Mouse (Mus musculus) liver, adult 2 months (tissue): ENCODE results near the gene Katnal1. TPM values are rescaled to one million over a fixed set of nuclear protein-coding genes. Genes with fewer than 3 reads are reported as not detected.

Experiments
- DNase-seq: peaks from one replicate; pipeline ENCODE4 v3.0.0-alpha.2; 2011; ENCODE audit warnings: low read depth, low spot score; ENCODE audit errors: extremely low read depth
- H3K27ac ChIP-seq: fragments of 200-500 bp; replicated peaks from 2 replicates; pipeline ENCODE4 v1.5.1; 2012; ENCODE audit warnings: low read depth, mild to moderate bottlenecking, control low read depth, inconsistent platforms, low read length; ENCODE audit not compliant: insufficient read depth
- H3K27me3 ChIP-seq: fragments of 200-500 bp; 2 replicates; pipeline ENCODE4 v1.6.1; 2012; ENCODE audit warnings: mild to moderate bottlenecking, moderate library complexity, low read length, inconsistent platforms; ENCODE audit not compliant: control insufficient read depth, insufficient read depth
- H3K36me3 ChIP-seq: fragments of 200-500 bp; 2 replicates; pipeline ENCODE4 v1.6.1; 2012; ENCODE audit warnings: low read length, inconsistent platforms; ENCODE audit not compliant: control insufficient read depth, insufficient read depth
- H3K4me1 ChIP-seq: fragments of 200-500 bp; 2 replicates; pipeline ENCODE4 v1.6.1; 2011; ENCODE audit warnings: low read length; ENCODE audit not compliant: control insufficient read depth, insufficient read depth
- H3K4me3 ChIP-seq: fragments of 200-500 bp; 2 replicates; pipeline ENCODE4 v1.5.1; 2011; ENCODE audit warnings: low read depth, mild to moderate bottlenecking, control low read depth, low read length, moderate library complexity; ENCODE audit not compliant: insufficient read depth
- H3K79me2 ChIP-seq: fragments of 200-500 bp; 2 replicates; pipeline ENCODE4 v1.6.1; 2012; ENCODE audit warnings: inconsistent platforms, mild to moderate bottlenecking, low read length, moderate library complexity; ENCODE audit not compliant: control insufficient read depth, insufficient read depth
- H3K9ac ChIP-seq: fragments of 200-500 bp; 2 replicates; pipeline ENCODE4 v1.6.1; 2012; ENCODE audit warnings: low read depth, mild to moderate bottlenecking, control low read depth, inconsistent platforms, low read length
- CTCF ChIP-seq: fragments of 200-500 bp; IDR thresholded peaks from 2 replicates; pipeline ENCODE4 v1.5.1; 2011; ENCODE audit warnings: low read depth, low read length, control low read depth
- POLR2A ChIP-seq: fragments of 200-500 bp; IDR thresholded peaks from 2 replicates; pipeline ENCODE4 v1.6.1; 2011; ENCODE audit warnings: low read length, control low read depth; ENCODE audit not compliant: insufficient read depth; ENCODE audit errors: extremely low read depth
- WGBS: fragments of 180-500 bp; shearing (Covaris S2); methylation state at CpG from one replicate; pipeline ENCODE4 v1.1.7; 2018; 5-methylcytosine and 5-hydroxymethylcytosine counted together
- polyA plus RNA-seq: library from polyadenylated mRNA; depleted of rRNA; stranded (reverse); fragments of >200 nt; gene quantifications from 2 replicates; pipeline ENCODE4 v1.2.3, GENCODE M21; 2012
- total RNA-seq: library from RNA; depleted of rRNA; stranded (reverse); fragments of >200 nt; gene quantifications from 2 replicates; pipeline ENCODE4 v1.2.3, GENCODE M21; 2014

The Katnal1 gene
- total and polyA plus RNA-seq, 2 experiments, result 1.5 to 3.9 TPM

GRCm38 (mm10) chr5:148923408-148923807 is 5.7 kb downstream of the Katnal1 start:
- peaks cover 11% of the 10 kb centered on the region for H3K4me1 ChIP-seq
- H3K27me3 ChIP-seq, result no peaks in the 10 kb centered on the region
- no peak overlapping the region for H3K9ac ChIP-seq
- no peak overlapping the region for H3K4me3 ChIP-seq
- no peak for DNase-seq
- H3K79me2 ChIP-seq, result no peaks in the 10 kb centered on the region
- H3K27ac ChIP-seq, result no peak overlapping the region
- TF ChIP-seq POLR2A (no peak), CTCF (no peak)
- H3K36me3 ChIP-seq, result 0 out of 2 replicates have a peak, but pooled peaks cover 3% of the 10 kb centered on the region
- 64% methylated on average over 10 of the region's 10 CpGs for WGBS

- H3K4me1 ChIP-seq, result peaks cover 11% of the 10 kb centered on the region
- no peaks in the 10 kb centered on the region for H3K27me3 ChIP-seq
- peaks cover 5% of the 10 kb centered on the region; the same call in 1 of the 2 replicates for H3K36me3 ChIP-seq
- TF ChIP-seq POLR2A (no peak), CTCF (no peak)
- no peak overlapping the region for H3K4me3 ChIP-seq
- H3K27ac ChIP-seq, result no peak overlapping the region
- 87% methylated on average over 5 of the region's 5 CpGs for WGBS
- no peak for DNase-seq
- no peaks in the 10 kb centered on the region for H3K79me2 ChIP-seq
- no peak overlapping the region for H3K9ac ChIP-seq
These were observed 6.3 kb downstream of the Katnal1 start for GRCm38 (mm10) chr5:148922773-148923172.

- 77% methylated on average over 5 of the region's 5 CpGs for WGBS
- peaks cover 10% of the 10 kb centered on the region for H3K36me3 ChIP-seq
- H3K4me1 ChIP-seq, result no peaks in the 10 kb centered on the region
- H3K4me3 ChIP-seq, result no peak overlapping the region
- no peak for TF ChIP-seq CTCF
- no peak for TF ChIP-seq POLR2A
- H3K79me2 ChIP-seq, result no peaks in the 10 kb centered on the region
- H3K27me3 ChIP-seq, result no peaks in the 10 kb centered on the region
- H3K27ac ChIP-seq, result no peak overlapping the region
- H3K9ac ChIP-seq, result no peak overlapping the region
- no peak for DNase-seq
These were observed 11.1 kb downstream of the Katnal1 start for GRCm38 (mm10) chr5:148918049-148918448.

DNA sequence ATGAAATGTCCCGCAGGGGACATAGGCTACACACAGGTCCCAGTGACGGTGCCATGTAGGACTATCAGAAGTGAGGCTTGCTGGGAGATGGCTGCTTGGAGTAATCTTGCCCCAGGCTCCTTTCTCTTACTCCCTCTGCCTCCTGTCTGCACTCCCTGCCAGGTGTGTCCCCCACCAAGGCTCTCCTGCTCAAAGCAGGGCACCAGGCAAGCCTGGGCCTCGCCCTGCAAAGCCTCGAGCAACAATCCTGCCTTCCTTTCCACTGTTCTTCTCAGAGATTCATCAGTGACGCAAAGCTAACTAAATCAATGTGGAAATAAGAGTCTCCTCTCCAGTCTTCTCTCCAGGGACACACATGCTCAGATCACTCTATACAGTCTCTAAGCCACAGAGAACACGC is 12.3 kb downstream of the Katnal1 start:
- 95% methylated on average over 6 of the region's 6 CpGs for WGBS
- TF ChIP-seq POLR2A (no peak), CTCF (no peak)
- no peak overlapping the region for H3K4me3 ChIP-seq
- no peaks in the 10 kb centered on the region for H3K79me2 ChIP-seq
- no peak for DNase-seq
- H3K36me3 ChIP-seq, result peaks cover 10% of the 10 kb centered on the region
- no peaks in the 10 kb centered on the region for H3K27me3 ChIP-seq
- no peak overlapping the region for H3K9ac ChIP-seq
- H3K27ac ChIP-seq, result no peak overlapping the region
- no peaks in the 10 kb centered on the region for H3K4me1 ChIP-seq

DNA sequence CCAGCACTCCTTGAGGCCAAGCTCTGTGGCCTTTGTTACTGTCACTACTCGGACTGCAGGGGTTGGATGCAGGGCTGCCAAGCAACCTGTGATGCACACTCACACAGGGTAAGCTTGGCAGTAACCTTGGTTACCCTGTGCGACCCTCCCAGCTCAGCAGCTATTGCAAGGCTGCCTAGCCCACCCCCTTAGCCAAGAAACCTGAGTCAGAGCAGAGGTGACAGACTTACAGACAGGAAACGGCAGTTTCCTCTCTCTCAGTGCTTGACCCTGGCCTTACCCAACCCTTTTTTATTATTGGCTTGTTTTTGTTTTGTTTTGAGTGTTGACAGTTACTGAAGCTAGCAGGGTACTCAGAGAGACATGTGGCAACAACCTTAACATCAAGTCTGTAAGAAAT is 16.9 kb downstream of the Katnal1 start:
- H3K4me3 ChIP-seq, result no peak overlapping the region
- WGBS, result 63% methylated on average over 3 of the region's 3 CpGs
- TF ChIP-seq CTCF, result no peak
- TF ChIP-seq POLR2A, result no peak
- DNase-seq, result no peak
- H3K27me3 ChIP-seq, result no peaks in the 10 kb centered on the region
- H3K79me2 ChIP-seq, result no peaks in the 10 kb centered on the region
- H3K36me3 ChIP-seq, result peaks cover 2% of the 10 kb centered on the region; the same call in 1 of the 2 replicates
- no peak overlapping the region for H3K9ac ChIP-seq
- H3K4me1 ChIP-seq, result peaks cover 5% of the 10 kb centered on the region; the same call in 1 of the 2 replicates
- no peak overlapping the region for H3K27ac ChIP-seq

DNA sequence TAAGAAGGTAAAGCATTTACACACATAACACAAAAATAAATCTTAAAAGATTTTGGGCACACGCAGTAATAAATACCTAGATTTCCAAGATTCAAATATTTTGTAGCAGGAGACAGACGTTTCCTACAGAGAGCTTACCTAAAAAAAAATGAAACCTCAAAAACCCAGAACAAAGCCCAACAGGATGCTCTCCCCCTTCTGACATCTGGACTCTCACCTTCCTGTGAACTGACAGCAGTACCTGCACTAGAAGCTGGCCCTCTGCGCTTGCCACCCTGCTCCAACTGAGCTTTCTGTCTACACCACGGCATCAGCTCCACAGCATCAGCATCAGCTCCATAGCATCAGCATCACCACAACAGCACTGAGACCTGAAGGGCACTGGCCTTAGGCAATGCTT is 19.1 kb downstream of the Katnal1 start:
- DNase-seq, result no peak
- Histone ChIP-seq H3K27ac (no peak overlapping the region), H3K79me2 (no peaks in the 10 kb centered on the region), H3K4me1 (peaks cover 5% of the 10 kb centered on the region; the same call in 1 of the 2 replicates), H3K27me3 (no peaks in the 10 kb centered on the region), H3K36me3 (no peaks in the 10 kb centered on the region), H3K9ac (no peak overlapping the region), H3K4me3 (no peak overlapping the region)
- TF ChIP-seq CTCF (no peak), POLR2A (no peak)
- 86% methylated on average over 4 of the region's 4 CpGs for WGBS
